Mouse (Mus musculus): ENCODE measurements around the gene Rere. TPM values are rescaled to one million over a fixed set of nuclear protein-coding genes. Genes with fewer than 3 reads are reported as not detected.
"Not testable (repeated sequence)": the region's sequence is repeated elsewhere in the genome, so short reads cannot be mapped to it uniquely, and the experiment has no call there.

Rere gene
- polyA plus RNA-seq, 1 experiment = 58.8 TPM

DNA sequence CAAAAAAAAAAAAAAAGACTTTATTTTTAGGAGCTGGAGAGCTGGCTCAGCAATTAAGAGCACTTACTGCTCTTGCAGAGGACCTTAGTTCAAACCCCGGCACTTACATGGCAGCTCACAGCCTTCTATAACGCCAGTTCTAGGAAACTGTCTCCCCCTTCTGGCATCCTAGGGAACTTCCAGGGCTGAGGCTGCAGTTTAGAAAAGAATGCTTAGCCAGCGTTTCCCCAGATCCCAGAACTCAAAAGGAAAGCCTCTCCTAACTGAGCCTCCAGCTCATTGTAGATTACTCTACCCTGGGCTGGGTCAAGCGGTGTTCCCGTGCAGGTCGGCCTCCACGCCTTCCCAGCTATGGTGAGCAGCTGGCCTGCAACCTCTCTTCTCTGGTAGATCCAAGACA is 16.5 kb upstream of the Rere start:
- Histone ChIP-seq H3K27ac (ENCODE audit: insufficient read depth, low read depth, low read length) (no peak overlapping the region), H3K27me3 (replicated peaks; ENCODE audit: control insufficient read depth, insufficient read depth, low read length) (no peaks in the 10 kb centered on the region), H3K36me3 (ENCODE audit: control insufficient read depth, insufficient read depth, low read length) (no peaks in the 10 kb centered on the region), H3K4me3 (ENCODE audit: insufficient read depth, low read depth, low read length) (no peak overlapping the region), H3K4me1 (ENCODE audit: control insufficient read depth, insufficient read depth, low read length) (peaks cover 3% of the 10 kb centered on the region; the same call in 1 of the 2 replicates)
- 49% methylated on average over 7 of the region's 7 CpGs for whole genome bisulfite sequencing
- TF ChIP-seq CTCF (conservative IDR thresholded peaks at IDR 0.05; ENCODE audit: insufficient read depth, insufficient read length, low read depth, low read length) (peak; percentile 73), POLR2A (IDR thresholded peaks at IDR 0.05; ENCODE audit: low read depth, low read length) (no peak)
- peak; percentile 66 for DNase-seq

DNA sequence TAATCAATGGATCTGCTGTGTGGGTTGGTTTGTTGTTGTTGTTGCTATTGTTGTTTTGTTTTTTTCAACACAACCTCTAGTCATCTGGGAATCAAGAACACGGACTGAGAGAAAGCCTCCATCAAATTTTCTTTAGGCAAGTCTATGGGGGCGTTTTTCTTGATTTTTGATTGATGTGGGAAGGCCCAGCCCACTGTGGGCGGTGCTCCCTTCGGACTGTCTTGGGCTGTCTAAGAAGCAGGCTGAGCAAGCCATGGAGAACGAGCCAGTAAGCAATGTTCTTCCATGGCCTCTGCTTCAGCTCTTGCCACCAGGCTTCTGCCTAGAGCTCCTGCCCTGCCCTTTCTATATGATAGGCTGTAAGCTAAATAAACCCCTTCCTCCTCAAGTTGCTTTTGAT is 16.0 kb upstream of the Rere start:
- Histone ChIP-seq H3K4me3 (ENCODE audit: insufficient read depth, low read depth, low read length) (no peak overlapping the region), H3K4me1 (ENCODE audit: control insufficient read depth, insufficient read depth, low read length) (peaks cover 5% of the 10 kb centered on the region; the same call in 1 of the 2 replicates), H3K36me3 (ENCODE audit: control insufficient read depth, insufficient read depth, low read length) (no peaks in the 10 kb centered on the region), H3K27ac (ENCODE audit: insufficient read depth, low read depth, low read length) (no peak overlapping the region), H3K27me3 (replicated peaks; ENCODE audit: control insufficient read depth, insufficient read depth, low read length) (no peaks in the 10 kb centered on the region)
- DNase-seq = no peak
- TF ChIP-seq CTCF (conservative IDR thresholded peaks at IDR 0.05; ENCODE audit: insufficient read depth, insufficient read length, low read depth, low read length) (no peak), POLR2A (IDR thresholded peaks at IDR 0.05; ENCODE audit: low read depth, low read length) (no peak)
- 69% methylated on average over 5 of the region's 5 CpGs for WGBS

DNA sequence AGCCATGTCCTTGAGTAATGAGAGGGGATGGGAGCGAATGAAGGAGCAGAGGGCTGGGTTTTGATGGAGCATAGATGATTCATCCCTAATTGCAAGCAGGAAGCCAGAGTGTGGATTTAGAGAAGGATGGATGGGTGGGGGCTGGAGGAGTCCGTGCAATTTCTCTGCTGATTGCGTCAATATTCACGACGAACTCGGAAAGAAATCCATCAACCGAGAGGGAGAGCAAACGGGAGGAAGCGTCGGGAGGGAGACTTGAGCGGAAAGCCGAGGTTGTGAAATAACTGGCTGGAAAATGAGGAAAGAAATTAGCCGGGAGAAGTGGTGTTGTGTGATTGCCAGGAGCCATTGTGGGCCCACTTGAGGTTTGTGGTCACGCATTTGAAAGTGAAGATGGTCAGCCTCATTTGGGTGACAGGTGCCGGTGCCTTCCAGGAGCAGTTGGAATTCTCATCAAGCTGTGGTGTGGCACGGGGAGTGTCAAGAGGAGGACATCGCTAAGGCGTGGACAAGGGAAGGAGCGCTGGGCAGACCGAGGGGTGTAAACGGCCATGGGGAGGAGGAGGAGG is 14.7 kb upstream of the Rere start:
- Histone ChIP-seq H3K27ac (ENCODE audit: insufficient read depth, low read depth, low read length) (no peak overlapping the region), H3K4me1 (ENCODE audit: control insufficient read depth, insufficient read depth, low read length) (peaks cover 5% of the 10 kb centered on the region; the same call in 1 of the 2 replicates), H3K27me3 (replicated peaks; ENCODE audit: control insufficient read depth, insufficient read depth, low read length) (no peaks in the 10 kb centered on the region), H3K4me3 (ENCODE audit: insufficient read depth, low read depth, low read length) (no peak overlapping the region), H3K36me3 (ENCODE audit: control insufficient read depth, insufficient read depth, low read length) (no peaks in the 10 kb centered on the region)
- 65% methylated on average over 21 of the region's 21 CpGs for WGBS
- TF ChIP-seq CTCF (conservative IDR thresholded peaks at IDR 0.05; ENCODE audit: insufficient read depth, insufficient read length, low read depth, low read length) = no peak
- no peak for TF ChIP-seq POLR2A (IDR thresholded peaks at IDR 0.05; ENCODE audit: low read depth, low read length)
- no peak for DNase-seq

DNA sequence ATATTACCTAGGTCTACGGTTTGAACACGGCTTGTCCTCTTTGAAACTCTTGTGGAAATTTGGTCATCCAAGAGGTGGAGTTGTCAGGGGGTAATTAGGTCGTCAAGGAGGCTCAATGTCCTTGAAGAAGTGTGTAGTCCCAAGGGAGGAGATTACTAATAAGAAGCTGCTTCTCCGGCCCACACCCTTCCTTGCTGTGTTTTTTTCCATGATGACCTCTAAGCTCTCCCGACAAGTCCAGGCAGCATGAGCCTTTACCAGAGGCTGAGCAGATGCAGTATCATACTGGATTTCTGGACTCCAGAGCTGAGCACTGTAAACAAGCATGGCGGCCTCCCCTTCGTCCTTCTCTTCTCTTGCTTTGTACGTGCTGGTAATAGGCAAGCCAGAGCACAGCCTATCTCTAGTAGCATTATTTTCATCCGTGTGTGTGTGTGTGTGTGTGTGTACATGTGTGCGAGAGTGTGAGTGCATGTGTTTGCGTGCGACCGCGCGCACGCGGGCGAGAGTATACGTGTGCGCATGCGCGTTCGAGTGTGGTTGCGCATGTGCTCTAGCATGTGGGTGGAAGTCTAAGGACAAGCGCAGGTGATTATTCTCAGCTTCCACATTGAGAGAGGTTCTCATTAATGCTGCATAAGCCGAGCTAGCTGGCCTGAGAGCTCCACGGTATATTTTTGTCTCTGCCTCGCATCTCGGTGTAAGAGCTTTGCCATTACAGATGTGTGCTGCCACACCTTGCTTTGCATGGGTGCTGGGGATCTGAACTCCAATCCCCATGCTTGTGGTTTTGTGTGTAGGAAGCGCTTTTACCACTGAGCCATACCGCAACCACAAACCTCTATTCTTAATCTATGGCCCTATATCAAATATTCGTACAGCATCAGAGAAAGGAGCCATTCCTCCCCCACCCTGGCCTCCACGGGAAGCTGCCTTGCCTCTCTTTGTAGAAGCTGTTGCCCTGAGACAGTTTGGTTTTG is 12.5 kb upstream of the Rere start:
- H3K4me1 ChIP-seq (ENCODE audit: control insufficient read depth, insufficient read depth, low read length) = peaks cover 16% of the 10 kb centered on the region; the same call in 1 of the 2 replicates
- no peak for TF ChIP-seq POLR2A (IDR thresholded peaks at IDR 0.05; ENCODE audit: low read depth, low read length)
- WGBS = 84% methylated on average over 33 of the region's 33 CpGs
- H3K4me3 ChIP-seq (ENCODE audit: insufficient read depth, low read depth, low read length) = no peak overlapping the region
- DNase-seq = no peak
- no peaks in the 10 kb centered on the region for H3K27me3 ChIP-seq (replicated peaks; ENCODE audit: control insufficient read depth, insufficient read depth, low read length)
- H3K36me3 ChIP-seq (ENCODE audit: control insufficient read depth, insufficient read depth, low read length) = no peaks in the 10 kb centered on the region
- H3K27ac ChIP-seq (ENCODE audit: insufficient read depth, low read depth, low read length) = no peak overlapping the region; the same call in 1 of the 2 replicates

DNA sequence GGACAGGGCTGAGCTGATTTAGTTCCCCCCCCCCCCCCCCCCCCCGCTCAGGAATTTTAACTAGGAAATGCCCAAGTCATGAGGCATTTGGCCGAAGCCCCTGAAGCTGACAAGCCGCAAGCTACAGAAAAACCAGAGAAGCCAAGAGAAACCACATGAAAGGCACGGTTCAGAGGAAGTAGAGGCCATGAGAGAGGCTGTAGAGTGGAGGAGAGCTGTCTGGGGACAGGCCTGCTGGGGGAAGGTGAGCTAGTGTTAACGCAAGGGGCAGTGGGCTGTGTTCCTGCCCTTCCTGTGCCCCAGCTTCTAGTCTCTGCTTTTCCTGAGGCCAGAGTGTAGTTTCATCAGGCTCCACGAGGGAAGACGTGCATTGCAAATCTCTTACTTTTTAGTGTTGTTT is 11.8 kb upstream of the Rere start:
- no peak for TF ChIP-seq CTCF (conservative IDR thresholded peaks at IDR 0.05; ENCODE audit: insufficient read depth, insufficient read length, low read depth, low read length)
- TF ChIP-seq POLR2A (IDR thresholded peaks at IDR 0.05; ENCODE audit: low read depth, low read length) = no peak
- Histone ChIP-seq H3K36me3 (ENCODE audit: control insufficient read depth, insufficient read depth, low read length) (no peaks in the 10 kb centered on the region), H3K27ac (ENCODE audit: insufficient read depth, low read depth, low read length) (peak overlapping the region; percentile 45; the same call in 1 of the 2 replicates), H3K4me1 (ENCODE audit: control insufficient read depth, insufficient read depth, low read length) (peaks cover 19% of the 10 kb centered on the region; the same call in 1 of the 2 replicates), H3K4me3 (ENCODE audit: insufficient read depth, low read depth, low read length) (peak overlapping the region; percentile 5; the same call in 1 of the 2 replicates), H3K27me3 (replicated peaks; ENCODE audit: control insufficient read depth, insufficient read depth, low read length) (no peaks in the 10 kb centered on the region)
- 23% methylated on average over 7 of the region's 7 CpGs for WGBS
- DNase-seq = no peak

DNA sequence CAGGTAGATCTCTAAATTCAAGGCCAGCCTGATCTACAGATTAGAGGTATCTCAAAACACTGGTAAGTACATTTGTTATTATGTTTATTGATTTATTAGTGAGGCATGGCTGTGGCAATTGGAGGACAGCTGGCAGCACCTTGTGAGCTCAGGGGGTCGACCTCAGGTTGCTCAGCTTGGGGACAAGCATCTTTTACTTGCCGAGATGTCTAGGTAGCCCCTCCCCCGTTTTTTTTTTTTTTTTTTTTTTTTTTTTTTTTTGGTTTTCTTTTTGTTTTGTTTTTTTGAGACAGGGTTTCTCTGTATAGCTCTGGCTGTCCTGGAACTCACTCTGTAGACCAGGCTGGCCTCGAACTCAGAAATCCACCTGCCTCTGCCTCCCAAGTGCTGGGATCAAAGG is 10.7 kb upstream of the Rere start:
- not testable (repeated sequence) for H3K27me3 ChIP-seq (replicated peaks; ENCODE audit: control insufficient read depth, insufficient read depth, low read length); H3K27ac ChIP-seq (ENCODE audit: insufficient read depth, low read depth, low read length); H3K4me3 ChIP-seq (ENCODE audit: insufficient read depth, low read depth, low read length); H3K36me3 ChIP-seq (ENCODE audit: control insufficient read depth, insufficient read depth, low read length); DNase-seq
- H3K4me1 ChIP-seq (ENCODE audit: control insufficient read depth, insufficient read depth, low read length) = peaks cover 19% of the 10 kb centered on the region; the same call in 1 of the 2 replicates
- WGBS = 64% methylated on average over 4 of the region's 4 CpGs

DNA sequence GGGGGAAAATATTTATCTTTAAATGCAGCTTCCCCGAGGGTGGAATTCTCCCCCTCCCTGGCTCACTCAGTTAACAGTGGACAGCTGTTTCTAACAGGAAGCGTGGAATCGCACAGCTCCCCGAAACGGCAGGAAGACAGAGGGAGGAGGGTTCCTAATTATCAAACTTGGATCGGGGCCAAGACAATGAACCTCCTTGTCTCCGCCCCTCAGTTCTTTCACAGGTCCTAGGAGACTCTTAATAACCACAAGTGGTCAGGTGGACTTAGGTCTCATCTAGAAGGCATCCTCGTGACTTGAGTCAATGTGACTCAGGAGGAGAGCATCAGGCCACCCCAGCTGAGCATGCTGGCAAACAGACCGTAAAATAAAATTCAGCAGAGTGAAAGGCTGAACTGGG is 8.7 kb upstream of the Rere start:
- peaks cover 19% of the 10 kb centered on the region; the same call in 1 of the 2 replicates for H3K4me1 ChIP-seq (ENCODE audit: control insufficient read depth, insufficient read depth, low read length)
- H3K27me3 ChIP-seq (replicated peaks; ENCODE audit: control insufficient read depth, insufficient read depth, low read length) = no peaks in the 10 kb centered on the region
- 5% methylated on average over 9 of the region's 9 CpGs for WGBS
- H3K4me3 ChIP-seq (ENCODE audit: insufficient read depth, low read depth, low read length) = no peak overlapping the region
- peak; percentile 95 for DNase-seq
- H3K27ac ChIP-seq (ENCODE audit: insufficient read depth, low read depth, low read length) = peak overlapping the region; percentile 85
- TF ChIP-seq POLR2A (IDR thresholded peaks at IDR 0.05; ENCODE audit: low read depth, low read length) (no peak), CTCF (conservative IDR thresholded peaks at IDR 0.05; ENCODE audit: insufficient read depth, insufficient read length, low read depth, low read length) (no peak)
- H3K36me3 ChIP-seq (ENCODE audit: control insufficient read depth, insufficient read depth, low read length) = no peaks in the 10 kb centered on the region
